28 mouse cellular contexts compared by ENCODE assay signal in genomic region chr5:60966939-60967338, GRCm38 (mm10).
"Had no signal": no experiment of that assay in that cellular context is flagged by ENCODE, and none has a peak within 500 bp of the region (broad histone marks: within the 10 kb centered on the region; RNA-seq: fewer than 3 reads in every experiment).

No protein-coding gene starts in this region.

- ATAC-seq: hindbrain, postnatal 0 days; intestine, embryonic 16.5 days had no signal

- DNase-seq: gastrocnemius, postnatal 14 days; gastrocnemius, postnatal 36 days; heart, adult 11 months; heart, adult 2 months; heart, postnatal 14 days; heart, postnatal 36 days; kidney, adult 11 months; kidney, adult 2 months; kidney, adult 9 months; kidney, postnatal 14 days; kidney, postnatal 36 days; liver; liver, embryonic 13.5 days had no signal

- H3K4me2 ChIP-seq: heart, embryonic 11.5 days; heart, embryonic 13.5 days; heart, embryonic 15.5 days; hindbrain, embryonic 13.5 days; hindbrain, embryonic 15.5 days; kidney, embryonic 15.5 days; limb, embryonic 12.5 days; liver, embryonic 11.5 days; liver, embryonic 13.5 days; liver, embryonic 15.5 days had no signal

- H3K27ac ChIP-seq: heart, adult 2 months; heart, embryonic 13.5 days; heart, embryonic 15.5 days; hindbrain, embryonic 13.5 days; hindbrain, embryonic 15.5 days; hindbrain, postnatal 0 days; kidney, embryonic 15.5 days; kidney, postnatal 0 days; layer of hippocampus, adult 2 months; left cerebral cortex, adult 2 months; limb, embryonic 10.5 days; limb, embryonic 12.5 days; liver, embryonic 13.5 days; liver, embryonic 15.5 days had no signal

- H3K9ac ChIP-seq: heart, embryonic 13.5 days; heart, embryonic 15.5 days; hindbrain, embryonic 13.5 days; hindbrain, embryonic 15.5 days; kidney, embryonic 15.5 days; limb, embryonic 12.5 days; liver, embryonic 13.5 days; liver, embryonic 15.5 days had no signal

- H3K4me1 ChIP-seq: heart, embryonic 13.5 days; heart, embryonic 15.5 days; hindbrain, embryonic 13.5 days; hindbrain, embryonic 15.5 days; kidney, embryonic 15.5 days; limb, embryonic 10.5 days; limb, embryonic 12.5 days; liver, embryonic 13.5 days; liver, embryonic 15.5 days had no signal

- H3K27me3 ChIP-seq: heart, embryonic 13.5 days; heart, embryonic 15.5 days; hindbrain, embryonic 13.5 days; hindbrain, embryonic 15.5 days; kidney, embryonic 15.5 days; limb, embryonic 12.5 days; liver, embryonic 13.5 days; liver, embryonic 15.5 days had no signal

- H3K36me3 ChIP-seq: heart, embryonic 13.5 days; heart, embryonic 15.5 days; hindbrain, embryonic 13.5 days; hindbrain, embryonic 15.5 days; kidney, embryonic 15.5 days; limb, embryonic 10.5 days; limb, embryonic 12.5 days; liver, embryonic 13.5 days; liver, embryonic 15.5 days had no signal

- H3K4me3 ChIP-seq: heart, adult 2 months; heart, embryonic 13.5 days; heart, embryonic 15.5 days; hindbrain, embryonic 13.5 days; hindbrain, embryonic 15.5 days; kidney, embryonic 15.5 days; layer of hippocampus, adult 2 months; left cerebral cortex, adult 2 months; limb, embryonic 10.5 days; limb, embryonic 12.5 days; liver, embryonic 13.5 days; liver, embryonic 15.5 days had no signal

- H3K9me3 ChIP-seq: heart, embryonic 13.5 days; heart, embryonic 15.5 days; hindbrain, embryonic 13.5 days; hindbrain, embryonic 15.5 days; kidney, embryonic 15.5 days; limb, embryonic 10.5 days; limb, embryonic 12.5 days; liver, embryonic 13.5 days; liver, embryonic 15.5 days had no signal
